In the genomic region with DNA sequence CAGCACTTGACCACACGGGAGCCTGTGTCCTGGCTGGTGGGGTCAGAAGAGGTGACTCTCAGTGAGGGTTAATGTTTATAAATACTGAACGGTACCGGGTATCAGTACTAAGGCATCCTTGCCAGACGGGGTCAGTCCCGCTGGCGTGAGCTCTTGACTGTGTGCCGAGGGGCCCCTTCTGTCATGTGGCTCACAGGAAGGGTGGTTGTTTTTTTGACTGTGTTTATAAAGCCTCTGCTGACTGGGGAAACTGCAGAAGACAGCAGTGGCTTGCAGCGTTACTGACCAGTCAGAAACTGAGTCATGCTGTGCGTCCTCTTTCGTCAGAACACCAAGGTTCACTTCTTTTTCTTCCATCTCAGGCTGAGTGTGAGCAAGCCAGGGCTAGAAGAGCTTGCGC, we compare ENCODE assay signal across 12 mouse cellular contexts.
A peak's percentile ranks its signal among the peaks of the same experiment; 100 is the strongest.
DNase-seq lines count a peak whose midpoint lies in the region; TF ChIP-seq lines count a peak whose summit lies in the region.
"Had no signal": no experiment of that assay in that cellular context is flagged by ENCODE, and none has a peak within 500 bp of the region (broad histone marks: within the 10 kb centered on the region; RNA-seq: fewer than 3 reads in every experiment).

No protein-coding gene starts in this region.

- H3K27ac ChIP-seq in ES-Bruce4 (ENCODE audit: insufficient read depth, low read length): no peak overlapping the region
- H3K27ac ChIP-seq: embryonic facial prominence, embryonic 12.5 days; macrophage had no signal

- no peak for TF ChIP-seq CTCF in ES-Bruce4 (IDR thresholded peaks at IDR 0.05; ENCODE audit: low read depth, low read length)

- intact Hi-C loops in heart, postnatal 25 days (cut with DNase I): no loop called here

- TF ChIP-seq POLR2A in ES-Bruce4 (IDR thresholded peaks at IDR 0.05; ENCODE audit: insufficient read depth, low read length): no peak

- H3K9me3 ChIP-seq in ES-Bruce4 (replicated peaks; ENCODE audit: control insufficient read depth, insufficient read depth, low read length, poor library complexity, severe bottlenecking): no peaks in the 10 kb centered on the region
- H3K9me3 ChIP-seq: embryonic facial prominence, embryonic 12.5 days had no signal

- peak overlapping the region; percentile 8; the same call in 1 of the 2 replicates for H3K4me3 ChIP-seq in ES-Bruce4 (ENCODE audit: low read depth, low read length)
- H3K4me3 ChIP-seq: embryonic facial prominence, embryonic 12.5 days had no signal

- H3K4me1 ChIP-seq in ES-Bruce4 (ENCODE audit: control insufficient read depth, insufficient read depth, low read length): no peaks in the 10 kb centered on the region

- H3K27me3 ChIP-seq in ES-Bruce4 (ENCODE audit: control insufficient read depth, insufficient read depth, low read length, poor library complexity, severe bottlenecking): no peaks in the 10 kb centered on the region
- H3K27me3 ChIP-seq: embryonic facial prominence, embryonic 12.5 days; Patski had no signal

- TF ChIP-seq EP300 in ES-Bruce4 (IDR thresholded peaks at IDR 0.05; ENCODE audit: insufficient read depth, low read depth, low read length): no peak

- H3K36me3 ChIP-seq in ES-Bruce4 (ENCODE audit: control insufficient read depth, insufficient read depth, low read length, poor library complexity, severe bottlenecking): no peaks in the 10 kb centered on the region
- H3K36me3 ChIP-seq: embryonic facial prominence, embryonic 12.5 days had no signal

- H3K9ac ChIP-seq in ES-Bruce4 (ENCODE audit: low read depth, poor library complexity, severe bottlenecking): no peak overlapping the region
- H3K9ac ChIP-seq: embryonic facial prominence, embryonic 12.5 days had no signal

- DNase-seq in 3134 (ENCODE audit: extremely low read depth, insufficient read length, low spot score): peak; percentile 36
- peak; percentile 48 for DNase-seq in heart, postnatal 25 days (ENCODE audit: low spot score)
- DNase-seq in lung, adult 18-20 months: peak; percentile 73 to 82
- no peak for DNase-seq in retina, embryonic 14.5 days (ENCODE audit: low spot score)
- no peak for DNase-seq in embryo, embryonic 9.5 days (ENCODE audit: extremely low spot score)
- no peak for DNase-seq in layer of hippocampus, postnatal 10 days (ENCODE audit: low spot score in 2 of 2)
- DNase-seq in spleen, postnatal 36 days (ENCODE audit: low spot score in 2 of 2): no peak
- DNase-seq: spleen, adult 18-20 months had no signal

Comparison
In these comparisons a context has a peak if more than half of its experiments do, and no peak if none do; other contexts are left out.
1. DNase-seq: peak in 3134 (single experiment), heart, postnatal 25 days (single experiment) and lung, adult 18-20 months (2 of 2); none in retina, embryonic 14.5 days (single experiment), embryo, embryonic 9.5 days (single experiment), layer of hippocampus, postnatal 10 days (0 of 2) and spleen, postnatal 36 days (0 of 2).